Mouse (Mus musculus): Measurements from ENCODE around the gene Saysd1. TPM values are rescaled to one million over a fixed set of nuclear protein-coding genes. Genes with fewer than 3 reads are reported as not detected.
A peak's percentile ranks its signal among the peaks of the same experiment; 100 is the strongest.
"Not testable (repeated sequence)": the region's sequence is repeated elsewhere in the genome, so short reads cannot be mapped to it uniquely, and the experiment has no call there.

Gene Saysd1
- polyA plus RNA-seq, 1 experiment from 2014 or later: 10.9 TPM

GRCm38 (mm10) chr14:20047291-20047690 lies 91.0 kb downstream of the Saysd1 start:
- 39% methylated on average over 2 of the region's 2 CpGs for WGBS
- DNase-seq (ENCODE audit: extremely low spot score, low spot score): no peak
- Histone ChIP-seq H3K27ac (no peak overlapping the region), H3K9me3 (no peaks in the 10 kb centered on the region), H3K27me3 (ENCODE audit: poor library complexity, severe bottlenecking) (no peaks in the 10 kb centered on the region), H3K36me3 (replicated peaks) (no peaks in the 10 kb centered on the region), H3K4me3 (no peak overlapping the region), H3K4me1 (peaks cover 33% of the 10 kb centered on the region)

GRCm38 (mm10) chr14:20044036-20044435 lies 94.3 kb downstream of the Saysd1 start:
- Histone ChIP-seq H3K36me3 (replicated peaks) (no peaks in the 10 kb centered on the region), H3K27ac (no peak overlapping the region), H3K9me3 (no peaks in the 10 kb centered on the region), H3K4me1 (peaks cover 21% of the 10 kb centered on the region), H3K27me3 (ENCODE audit: poor library complexity, severe bottlenecking) (no peaks in the 10 kb centered on the region), H3K4me3 (no peak overlapping the region)
- WGBS: 88% methylated on average over 1 of the region's 1 CpGs
- no peak for DNase-seq (ENCODE audit: extremely low spot score, low spot score)

- no peaks in the 10 kb centered on the region for H3K36me3 ChIP-seq (replicated peaks)
- H3K27me3 ChIP-seq (ENCODE audit: poor library complexity, severe bottlenecking): no peaks in the 10 kb centered on the region
- no peaks in the 10 kb centered on the region for H3K9me3 ChIP-seq
- H3K4me1 ChIP-seq: no peaks in the 10 kb centered on the region
- DNase-seq (ENCODE audit: extremely low spot score, low spot score): no peak
- no peak overlapping the region for H3K4me3 ChIP-seq
- WGBS: 85% methylated on average over 2 of the region's 2 CpGs
- H3K27ac ChIP-seq: no peak overlapping the region
Measured at GRCm38 (mm10) chr14:20041836-20042235, 96.5 kb downstream of the Saysd1 start.

GRCm38 (mm10) chr14:20040976-20041375 lies 97.4 kb downstream of the Saysd1 start:
- Histone ChIP-seq H3K9me3 (no peaks in the 10 kb centered on the region), H3K4me1 (no peaks in the 10 kb centered on the region), H3K27ac (no peak overlapping the region), H3K36me3 (replicated peaks) (no peaks in the 10 kb centered on the region), H3K27me3 (ENCODE audit: poor library complexity, severe bottlenecking) (no peaks in the 10 kb centered on the region), H3K4me3 (no peak overlapping the region)
- no peak for DNase-seq (ENCODE audit: extremely low spot score, low spot score)
- 96% methylated on average over 4 of the region's 4 CpGs for WGBS

GRCm38 (mm10) chr14:20039795-20040194 lies 98.5 kb downstream of the Saysd1 start:
- H3K27ac ChIP-seq: no peak overlapping the region
- H3K36me3 ChIP-seq (replicated peaks): no peaks in the 10 kb centered on the region
- H3K4me1 ChIP-seq: no peaks in the 10 kb centered on the region
- no peak overlapping the region for H3K4me3 ChIP-seq
- H3K27me3 ChIP-seq (ENCODE audit: poor library complexity, severe bottlenecking): no peaks in the 10 kb centered on the region
- 95% methylated on average over 2 of the region's 2 CpGs for WGBS
- H3K9me3 ChIP-seq: no peaks in the 10 kb centered on the region
- no peak for DNase-seq (ENCODE audit: extremely low spot score, low spot score)

- Histone ChIP-seq H3K36me3 (replicated peaks) (no peaks in the 10 kb centered on the region), H3K9me3 (no peaks in the 10 kb centered on the region), H3K27me3 (ENCODE audit: poor library complexity, severe bottlenecking) (no peaks in the 10 kb centered on the region), H3K4me3 (no peak overlapping the region), H3K27ac (no peak overlapping the region), H3K4me1 (peaks cover 15% of the 10 kb centered on the region)
- DNase-seq (ENCODE audit: extremely low spot score, low spot score): no peak
- 39% methylated on average over 2 of the region's 3 CpGs for WGBS
Measured at GRCm38 (mm10) chr14:20032738-20033116, 105.6 kb downstream of the Saysd1 start.

- Histone ChIP-seq H3K9me3 (no peaks in the 10 kb centered on the region), H3K4me3 (no peak overlapping the region), H3K36me3 (replicated peaks) (no peaks in the 10 kb centered on the region), H3K4me1 (peaks cover 15% of the 10 kb centered on the region), H3K27ac (no peak overlapping the region), H3K27me3 (ENCODE audit: poor library complexity, severe bottlenecking) (no peaks in the 10 kb centered on the region)
- 76% methylated on average over 19 of the region's 19 CpGs for WGBS
- no peak for DNase-seq (ENCODE audit: extremely low spot score, low spot score)
Measured at GRCm38 (mm10) chr14:20032016-20032737, 106.2 kb downstream of the Saysd1 start.

GRCm38 (mm10) chr14:20029606-20030005 lies 108.7 kb downstream of the Saysd1 start:
- H3K27me3 ChIP-seq (ENCODE audit: poor library complexity, severe bottlenecking): no peaks in the 10 kb centered on the region
- DNase-seq (ENCODE audit: extremely low spot score, low spot score): no peak
- H3K27ac ChIP-seq: peak overlapping the region; percentile 60
- 22% methylated on average over 3 of the region's 3 CpGs for WGBS
- H3K4me3 ChIP-seq: no peak overlapping the region
- H3K9me3 ChIP-seq: no peaks in the 10 kb centered on the region
- H3K4me1 ChIP-seq: peaks cover 19% of the 10 kb centered on the region
- H3K36me3 ChIP-seq (replicated peaks): no peaks in the 10 kb centered on the region

- WGBS: 90% methylated on average over 7 of the region's 7 CpGs
- not testable (repeated sequence) for H3K27ac ChIP-seq; H3K9me3 ChIP-seq; H3K27me3 ChIP-seq (ENCODE audit: poor library complexity, severe bottlenecking); H3K36me3 ChIP-seq (replicated peaks); H3K4me3 ChIP-seq
- H3K4me1 ChIP-seq: peaks cover 15% of the 10 kb centered on the region
- DNase-seq (ENCODE audit: extremely low spot score, low spot score): peak; percentile 12
Measured at GRCm38 (mm10) chr14:20027475-20027874, 110.9 kb downstream of the Saysd1 start.

Other genes starting within 250 kb of the Saysd1 start
- gene Gng2, start 160.9 kb downstream of the Saysd1 start, polyA plus RNA-seq (2016; fragmentation: Nextera tagmentation; extraction: Ambion mirVana): 81.0 and 86.1 TPM in 2 replicates
- 16.1 and 16.8 TPM in 2 replicates for gene Kcnk5, start 43.3 kb upstream of the Saysd1 start, polyA plus RNA-seq (2016; fragmentation: Nextera tagmentation; extraction: Ambion mirVana)
- not detected in 2 replicates for gene Kcnk16, start 130.7 kb upstream of the Saysd1 start, polyA plus RNA-seq (2016; fragmentation: Nextera tagmentation; extraction: Ambion mirVana)
- gene Nudt13, start 156.2 kb upstream of the Saysd1 start, polyA plus RNA-seq (2016; fragmentation: Nextera tagmentation; extraction: Ambion mirVana): 9.9 and 12.0 TPM in 2 replicates
- gene Ecd, start 209.6 kb upstream of the Saysd1 start, polyA plus RNA-seq (2016; fragmentation: Nextera tagmentation; extraction: Ambion mirVana): 79.2 and 81.1 TPM in 2 replicates
- gene Fam149b, start 209.6 kb upstream of the Saysd1 start, polyA plus RNA-seq (2016; fragmentation: Nextera tagmentation; extraction: Ambion mirVana): 45.7 and 48.3 TPM in 2 replicates